Mouse (Mus musculus) spleen, adult 2 months (tissue): ENCODE results near the gene Polrmt.

Experiments used
- CTCF ChIP-seq: fragments of 200-500 bp; IDR thresholded peaks from 2 replicates; pipeline ENCODE4 v1.5.1; 2011; ENCODE audit warnings: mild to moderate bottlenecking, inconsistent platforms; ENCODE audit not compliant: insufficient read depth, insufficient read length, insufficient replicate concordance; ENCODE audit errors: extremely low read depth
- POLR2A ChIP-seq: fragments of 200-500 bp; IDR thresholded peaks from 2 replicates; pipeline ENCODE4 v1.6.1; 2011; ENCODE audit warnings: low read depth, low read length, inconsistent platforms

DNA sequence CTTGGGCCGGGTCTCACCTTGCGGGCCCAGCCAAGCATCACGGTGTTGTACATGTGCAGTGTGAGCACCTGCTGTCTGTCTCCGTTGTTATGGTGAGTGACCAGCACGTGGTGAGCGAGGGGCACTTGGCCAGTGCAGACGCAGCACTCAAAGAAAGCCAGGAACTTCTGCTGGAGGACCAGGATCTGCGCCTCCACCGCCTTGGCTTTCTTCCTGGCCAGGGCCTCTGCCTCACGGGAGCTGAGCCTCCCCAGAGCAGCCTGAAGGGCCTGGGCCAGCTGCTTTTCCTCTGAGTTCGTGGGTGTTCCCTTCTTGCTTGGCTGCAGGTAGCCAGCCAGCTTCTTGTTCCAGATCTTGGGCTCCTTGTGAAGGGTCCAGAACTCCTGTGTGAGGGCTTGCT is 3.2 kb downstream of the Polrmt start:
- TF ChIP-seq CTCF (no peak), POLR2A (no peak)
